Mouse (Mus musculus) heart, adult 9 months (tissue): Measurements from ENCODE around the gene Zfp865.
"Not testable (repeated sequence)": the region's sequence is repeated elsewhere in the genome, so short reads cannot be mapped to it uniquely, and the experiment has no call there.

ENCODE experiments used
- DNase-seq, 2 experiments: peaks; one replicate each; pipeline ENCODE4 v3.0.0; 2022; ENCODE audit warnings: low spot score in 2 of 2

The Zfp865 gene

GRCm38 (mm10) chr7:5051193-5052192, 31.3 kb downstream of the Zfp865 start, which contains the start of gene Zfp580:
Gene Zfp580 (plus strand): TSS chr7:5051538.
- DNase-seq, result peak; percentile 75 to 76

GRCm38 (mm10) chr7:5052438-5052837, 32.3 kb downstream of the Zfp865 start:
- no peak for DNase-seq

GRCm38 (mm10) chr7:5052931-5053343, 32.8 kb downstream of the Zfp865 start:
- DNase-seq, result no peak

GRCm38 (mm10) chr7:5053456-5054179, 33.4 kb downstream of the Zfp865 start:
- no peak for DNase-seq

GRCm38 (mm10) chr7:5056651-5057263, 36.6 kb downstream of the Zfp865 start:
- no peak for DNase-seq

GRCm38 (mm10) chr7:5057381-5057780, 37.2 kb downstream of the Zfp865 start:
- no peak for DNase-seq

GRCm38 (mm10) chr7:5057804-5058203, 37.6 kb downstream of the Zfp865 start:
- DNase-seq, result no peak

- DNase-seq, result no peak
Observed at GRCm38 (mm10) chr7:5058631-5059030, 38.5 kb downstream of the Zfp865 start.

GRCm38 (mm10) chr7:5059421-5059820, 39.2 kb downstream of the Zfp865 start:
- peak in 1 of 2 experiments; percentile 25 for DNase-seq

GRCm38 (mm10) chr7:5060239-5060731, 40.1 kb downstream of the Zfp865 start:
- DNase-seq, result peak; percentile 70 to 75

GRCm38 (mm10) chr7:5060944-5061773, 41.0 kb downstream of the Zfp865 start:
- DNase-seq, result peak; percentile 95 to 98

GRCm38 (mm10) chr7:5061774-5062359, 41.7 kb downstream of the Zfp865 start, which contains the start of gene U2af2:
Gene U2af2 (plus strand): TSS chr7:5062143.
- peak; percentile 89 to 93 for DNase-seq

GRCm38 (mm10) chr7:5062360-5063001, 42.3 kb downstream of the Zfp865 start:
- DNase-seq, result peak in 1 of 2 experiments; percentile 55

GRCm38 (mm10) chr7:5064886-5065285, 44.7 kb downstream of the Zfp865 start:
- no peak for DNase-seq

- no peak for DNase-seq
Observed at GRCm38 (mm10) chr7:5073586-5073985, 53.4 kb downstream of the Zfp865 start.

GRCm38 (mm10) chr7:5074984-5075383, 54.8 kb downstream of the Zfp865 start:
- no peak for DNase-seq

GRCm38 (mm10) chr7:5076931-5077330, 56.8 kb downstream of the Zfp865 start:
- no peak for DNase-seq

- not testable (repeated sequence) for DNase-seq
Observed at GRCm38 (mm10) chr7:5079365-5080009, 59.3 kb downstream of the Zfp865 start.

GRCm38 (mm10) chr7:5080010-5080751, 60.0 kb downstream of the Zfp865 start, which contains the start of gene Epn1:
Gene Epn1 (plus strand): TSS chr7:5080235.
- DNase-seq, result peak; percentile 95
